Mouse (Mus musculus): ENCODE data around the gene Cherp.

DNA sequence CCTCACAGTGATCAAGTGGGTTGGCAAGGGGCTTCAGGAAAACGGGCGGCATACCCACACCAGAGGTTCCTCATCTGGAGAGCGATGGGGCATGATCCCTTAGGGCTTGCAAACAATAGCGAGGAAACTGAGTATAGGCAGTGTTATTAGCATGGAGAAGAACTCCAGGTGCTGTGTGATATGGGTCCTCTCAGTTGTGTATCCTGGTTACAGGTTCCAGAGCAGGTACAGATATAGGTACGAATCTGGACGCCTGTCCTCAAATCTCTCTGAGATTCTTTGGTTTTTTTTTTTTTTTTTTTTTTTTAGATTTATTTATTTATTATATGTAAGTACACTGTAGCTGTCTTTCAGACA is 31.1 kb downstream of the Cherp start:
- no peak for TF ChIP-seq POLR2A (IDR thresholded peaks at IDR 0.05; ENCODE audit: low read depth, low read length)
- TF ChIP-seq CTCF (conservative IDR thresholded peaks at IDR 0.05; ENCODE audit: insufficient read depth, insufficient read length, low read depth, low read length) = no peak

Data from kidney, adult 2 months (tissue).